Mouse (Mus musculus): ENCODE results near the gene Mdh2.

The Mdh2 gene

GRCm38 (mm10) chr5:135778471-135779445, at the start of gene Mdh2:
Mdh2 (plus strand) TSS chr5:135778480.
- peak; percentile 99 for DNase-seq (ENCODE audit: extremely low spot score)

- DNase-seq (ENCODE audit: extremely low spot score): no peak
Measured at GRCm38 (mm10) chr5:135729351-135729750, 48.9 kb upstream of the Mdh2 start.

DNA sequence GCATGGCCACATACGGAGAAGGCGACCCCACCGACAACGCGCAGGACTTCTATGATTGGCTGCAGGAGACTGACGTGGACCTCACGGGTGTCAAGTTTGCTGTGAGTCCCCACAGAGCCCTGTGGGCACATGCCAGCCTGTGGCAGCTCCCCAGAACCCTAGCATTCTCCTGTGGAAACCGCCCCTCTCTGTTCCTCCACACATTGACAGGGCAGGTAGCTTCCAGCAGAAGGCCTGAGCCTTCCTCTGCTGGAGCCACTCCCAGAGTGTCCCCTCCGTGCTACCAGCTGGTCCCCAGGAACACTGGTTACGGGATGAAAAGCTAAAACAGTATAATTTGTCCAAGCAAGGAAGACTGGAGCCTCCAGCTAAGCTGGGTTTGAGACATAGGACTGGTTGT, 48.0 kb upstream of the Mdh2 start:
- no peak for DNase-seq (ENCODE audit: extremely low spot score)

DNA sequence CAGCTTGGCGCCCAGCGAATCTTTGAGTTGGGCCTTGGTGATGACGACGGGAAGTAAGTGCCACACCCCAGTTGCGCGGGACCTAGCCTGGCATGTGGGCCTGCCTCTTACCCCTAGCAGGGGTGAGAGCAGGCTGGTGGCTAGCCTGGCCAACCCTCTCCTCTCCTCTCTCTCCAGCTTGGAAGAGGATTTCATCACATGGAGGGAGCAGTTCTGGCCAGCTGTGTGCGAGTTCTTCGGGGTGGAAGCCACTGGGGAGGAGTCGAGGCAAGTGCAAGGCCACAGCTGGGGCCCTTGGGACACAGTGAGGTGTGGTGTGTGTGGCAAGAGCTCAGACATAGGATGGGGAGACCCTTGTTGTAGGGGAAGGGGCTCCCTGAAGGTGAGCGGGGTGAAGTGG, 47.4 kb upstream of the Mdh2 start:
- DNase-seq (ENCODE audit: extremely low spot score): no peak

- no peak for DNase-seq (ENCODE audit: extremely low spot score)
Measured at GRCm38 (mm10) chr5:135731322-135731721, 47.0 kb upstream of the Mdh2 start.

- DNase-seq (ENCODE audit: extremely low spot score): no peak
Measured at GRCm38 (mm10) chr5:135733071-135733470, 45.2 kb upstream of the Mdh2 start.

DNA sequence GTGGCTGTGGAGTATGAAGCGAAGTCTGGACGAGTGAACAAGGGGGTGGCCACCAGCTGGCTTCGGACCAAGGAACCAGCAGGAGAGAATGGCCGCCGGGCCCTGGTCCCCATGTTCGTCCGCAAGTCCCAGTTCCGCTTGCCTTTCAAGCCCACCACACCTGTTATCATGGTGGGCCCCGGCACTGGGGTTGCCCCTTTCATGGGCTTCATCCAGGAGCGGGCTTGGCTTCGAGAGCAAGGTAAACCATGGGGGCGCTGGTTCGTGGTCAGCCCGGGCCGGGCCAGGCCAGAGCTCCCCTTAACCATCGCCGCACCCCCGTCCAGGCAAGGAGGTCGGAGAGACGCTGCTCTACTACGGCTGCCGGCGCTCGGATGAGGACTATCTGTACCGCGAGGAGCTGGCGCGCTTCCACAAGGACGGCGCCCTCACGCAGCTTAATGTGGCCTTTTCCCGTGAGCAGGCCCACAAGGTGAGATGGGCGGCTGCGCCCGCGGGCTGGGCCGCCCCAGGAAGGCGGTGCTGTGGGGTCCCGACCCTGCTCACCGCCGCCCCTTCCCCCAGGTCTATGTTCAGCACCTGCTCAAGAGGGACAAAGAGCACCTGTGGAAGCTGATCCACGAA, 44.1 kb upstream of the Mdh2 start:
- no peak for DNase-seq (ENCODE audit: extremely low spot score)

GRCm38 (mm10) chr5:135735741-135736140, 42.5 kb upstream of the Mdh2 start:
- DNase-seq (ENCODE audit: extremely low spot score): no peak

- DNase-seq (ENCODE audit: extremely low spot score): no peak
Measured at GRCm38 (mm10) chr5:135736544-135736943, 41.7 kb upstream of the Mdh2 start.

GRCm38 (mm10) chr5:135737154-135737553, 41.1 kb upstream of the Mdh2 start:
- no peak for DNase-seq (ENCODE audit: extremely low spot score)

DNA sequence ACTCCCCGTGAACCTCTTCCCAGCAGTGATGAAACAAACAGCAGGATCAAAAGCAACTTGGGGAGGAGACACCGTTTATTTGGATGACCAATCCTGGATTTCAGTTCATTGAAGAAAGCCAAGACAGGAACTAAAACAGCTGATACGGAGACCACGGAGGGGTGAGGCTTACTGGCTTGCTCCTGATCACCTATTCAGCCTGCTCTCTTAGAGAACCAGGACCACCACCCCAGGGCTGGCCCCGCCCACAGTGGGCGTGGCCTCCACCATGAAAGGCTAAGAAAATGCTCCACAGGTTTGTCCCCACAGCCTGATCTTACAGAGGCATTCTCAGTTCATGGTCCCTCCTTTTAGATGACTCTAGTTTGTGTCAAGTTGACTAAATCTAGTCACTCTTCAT, 40.0 kb upstream of the Mdh2 start:
- DNase-seq (ENCODE audit: extremely low spot score): no peak

GRCm38 (mm10) chr5:135742156-135742555, 36.1 kb upstream of the Mdh2 start:
- DNase-seq (ENCODE audit: extremely low spot score): no peak

DNA sequence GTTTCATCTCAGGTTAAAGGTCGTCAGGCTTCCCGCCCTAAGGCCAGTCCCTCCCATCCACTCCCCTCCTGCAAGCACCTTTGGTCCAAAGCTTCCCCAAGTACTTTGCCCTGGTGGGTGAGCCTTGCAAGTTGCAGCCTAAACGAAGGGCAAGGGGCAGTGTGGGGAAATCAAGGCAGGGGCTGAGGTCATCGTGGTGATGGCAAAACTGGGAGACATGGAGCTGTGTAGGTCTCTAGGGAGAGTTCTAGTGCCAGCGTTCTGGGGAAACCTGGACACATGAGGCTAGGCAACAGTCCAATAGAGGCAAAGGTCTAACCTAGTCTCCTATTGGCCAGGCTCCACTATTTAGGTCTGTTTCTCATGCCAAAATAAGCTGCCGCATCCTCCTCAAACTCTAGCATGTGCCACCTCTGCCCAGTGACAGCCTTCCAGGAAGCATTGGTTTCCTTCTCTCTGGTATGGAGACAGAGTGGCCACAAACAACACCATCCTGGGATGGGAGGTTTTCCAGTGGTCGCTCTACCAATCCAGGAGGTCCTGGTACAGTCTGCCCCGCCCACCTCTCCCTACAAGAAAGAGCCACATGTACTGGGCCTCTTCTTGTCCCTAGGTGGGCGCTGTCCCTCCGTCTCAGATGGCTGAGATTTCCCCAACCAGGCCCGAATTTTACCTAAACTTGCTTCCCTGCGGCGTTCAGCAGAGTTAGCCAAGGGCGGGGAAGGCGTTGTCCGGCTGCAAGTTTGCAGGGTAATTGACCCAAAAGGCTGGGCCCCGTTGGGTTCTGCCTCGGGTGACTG, 35.1 kb upstream of the Mdh2 start:
- DNase-seq (ENCODE audit: extremely low spot score): peak; percentile 55

- peak; percentile 94 for DNase-seq (ENCODE audit: extremely low spot score)
Measured at GRCm38 (mm10) chr5:135743741-135744609, 34.3 kb upstream of the Mdh2 start, which contains the start of gene Tmem120a. Tmem120a (minus strand) TSS chr5:135744448.

DNA sequence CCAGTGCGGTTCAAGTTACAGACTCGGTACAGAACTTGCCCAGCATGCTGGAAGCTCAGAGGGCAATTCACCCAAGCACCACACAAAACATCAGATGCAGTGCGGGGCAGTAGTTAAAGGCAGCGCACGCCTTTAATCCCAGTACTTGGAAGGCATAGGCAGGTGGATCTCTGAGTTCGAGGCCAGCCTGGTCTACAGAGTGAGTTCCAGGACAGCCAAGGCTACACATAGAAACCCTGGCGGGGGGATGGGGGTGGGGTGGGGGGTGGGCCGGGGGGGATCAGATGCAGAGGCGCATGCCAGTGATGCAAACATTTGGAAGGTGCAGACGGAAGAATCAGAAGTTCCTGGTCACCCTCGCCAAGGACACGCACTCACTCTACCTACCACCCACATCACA, 33.5 kb upstream of the Mdh2 start:
- DNase-seq (ENCODE audit: extremely low spot score): no peak

GRCm38 (mm10) chr5:135751041-135751440, 27.2 kb upstream of the Mdh2 start:
- DNase-seq (ENCODE audit: extremely low spot score): no peak

DNA sequence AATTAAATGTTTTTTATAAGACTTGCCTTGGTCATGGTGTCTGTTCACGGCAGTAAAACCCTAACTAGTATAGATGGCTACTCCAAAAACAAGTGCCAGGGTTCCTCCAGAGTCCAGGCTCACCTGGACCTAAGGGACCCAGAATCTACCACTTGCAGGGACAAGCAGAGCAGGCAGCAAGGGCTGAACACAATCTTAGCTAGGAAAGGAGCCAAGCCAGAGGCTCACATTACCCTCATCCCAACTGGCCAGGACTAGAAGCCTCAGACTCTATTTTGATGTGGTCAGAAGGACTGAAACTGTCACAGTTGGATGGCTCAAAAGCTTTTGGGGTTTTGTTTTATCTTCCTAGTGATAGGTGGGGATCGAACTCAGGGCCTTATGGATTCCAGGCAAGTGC, 26.7 kb upstream of the Mdh2 start:
- DNase-seq (ENCODE audit: extremely low spot score): no peak

- DNase-seq (ENCODE audit: extremely low spot score): no peak
Measured at GRCm38 (mm10) chr5:135761881-135762280, 16.4 kb upstream of the Mdh2 start.

- DNase-seq (ENCODE audit: extremely low spot score): peak; percentile 73
Measured at GRCm38 (mm10) chr5:135763526-135763925, 14.8 kb upstream of the Mdh2 start.

- no peak for DNase-seq (ENCODE audit: extremely low spot score)
Measured at GRCm38 (mm10) chr5:135764971-135765370, 13.3 kb upstream of the Mdh2 start.

DNA sequence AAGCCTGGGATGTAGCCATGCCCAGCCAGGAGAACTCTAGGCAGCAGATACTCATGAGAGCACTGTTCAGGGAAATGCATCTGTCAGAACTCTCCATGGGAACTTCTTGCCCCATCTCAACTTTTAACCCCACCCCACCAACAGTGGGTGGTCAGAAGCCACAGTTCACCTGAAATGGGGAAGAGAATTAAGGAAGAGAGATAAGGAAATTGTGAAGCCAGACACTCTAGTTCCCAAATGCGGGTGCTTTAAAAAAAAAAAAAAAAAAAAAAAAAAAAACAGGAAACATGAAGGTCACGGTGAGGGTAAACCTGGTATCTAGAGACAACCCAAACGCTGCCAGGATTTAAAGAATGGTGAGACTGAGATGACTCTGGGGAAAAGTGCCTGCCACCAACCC, 5.8 kb upstream of the Mdh2 start:
- no peak for DNase-seq (ENCODE audit: extremely low spot score)
